Mouse (Mus musculus): ENCODE results near the gene Tmem198.

- TF ChIP-seq GATA1 (IDR thresholded peaks at IDR 0.05; ENCODE audit: low read length) = no peak
- no peak for TF ChIP-seq TAL1 (IDR thresholded peaks at IDR 0.05; ENCODE audit: low read length)
Observed at GRCm38 (mm10) chr1:75512550-75512949, 33.2 kb downstream of the Tmem198 start.
